In the genomic region with DNA sequence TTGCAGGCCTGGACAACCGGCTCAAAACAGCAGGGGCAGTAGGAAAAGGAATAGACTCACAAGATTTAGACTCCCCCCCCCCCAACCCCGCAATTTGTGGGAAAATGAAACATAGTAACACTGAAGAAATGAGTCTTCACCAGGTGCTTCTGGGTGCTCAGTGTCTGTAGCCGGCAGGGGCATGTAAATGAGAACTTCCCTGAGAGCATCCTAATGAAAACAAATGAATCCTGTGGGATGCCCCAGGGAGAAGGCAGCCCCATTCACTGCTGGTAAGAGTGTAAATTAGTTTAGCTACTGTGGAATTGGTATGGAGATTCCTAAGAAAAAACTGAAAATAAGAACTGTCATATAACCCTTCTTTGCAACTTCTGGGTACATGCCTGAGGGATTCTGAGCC, we compare ENCODE assay signal across 29 mouse cellular contexts.
DNase-seq lines count a peak whose midpoint lies in the region; ATAC-seq lines count a peak whose summit lies in the region.
"Had no signal": no experiment of that assay in that cellular context is flagged by ENCODE, and none has a peak within 500 bp of the region (broad histone marks: within the 10 kb centered on the region; RNA-seq: fewer than 3 reads in every experiment).

No protein-coding gene starts in this region.

- H3K27ac ChIP-seq in hindbrain, embryonic 13.5 days = no peak overlapping the region
- no peak overlapping the region for H3K27ac ChIP-seq in hindbrain, embryonic 12.5 days
- no peak overlapping the region for H3K27ac ChIP-seq in midbrain, embryonic 14.5 days (replicated peaks; ENCODE audit: low read depth, low read length)
- H3K27ac ChIP-seq in midbrain, embryonic 10.5 days (replicated peaks) = no peak overlapping the region
- H3K27ac ChIP-seq: embryonic facial prominence, embryonic 13.5 days; embryonic facial prominence, embryonic 15.5 days; forebrain, embryonic 10.5 days; forebrain, embryonic 12.5 days had no signal

- no peak overlapping the region for H3K4me3 ChIP-seq in hindbrain, embryonic 13.5 days
- no peak overlapping the region for H3K4me3 ChIP-seq in hindbrain, embryonic 12.5 days
- no peak overlapping the region for H3K4me3 ChIP-seq in midbrain, embryonic 14.5 days (replicated peaks; ENCODE audit: low read depth, low read length)
- H3K4me3 ChIP-seq in midbrain, embryonic 10.5 days = no peak overlapping the region
- H3K4me3 ChIP-seq: embryonic facial prominence, embryonic 13.5 days; embryonic facial prominence, embryonic 15.5 days; erythroblast, embryonic 14.5 days; forebrain, embryonic 10.5 days; forebrain, embryonic 12.5 days had no signal

- no peaks in the 10 kb centered on the region for H3K9me3 ChIP-seq in hindbrain, embryonic 13.5 days
- no peaks in the 10 kb centered on the region for H3K9me3 ChIP-seq in hindbrain, embryonic 12.5 days (replicated peaks)
- no peaks in the 10 kb centered on the region for H3K9me3 ChIP-seq in midbrain, embryonic 14.5 days (ENCODE audit: control insufficient read depth, low read length)
- H3K9me3 ChIP-seq in midbrain, embryonic 10.5 days (replicated peaks) = no peaks in the 10 kb centered on the region
- H3K9me3 ChIP-seq: embryonic facial prominence, embryonic 13.5 days; embryonic facial prominence, embryonic 15.5 days; forebrain, embryonic 10.5 days; forebrain, embryonic 12.5 days had no signal

- no peak overlapping the region for H3K9ac ChIP-seq in hindbrain, embryonic 13.5 days
- H3K9ac ChIP-seq in hindbrain, embryonic 12.5 days = no peak overlapping the region
- H3K9ac ChIP-seq in midbrain, embryonic 14.5 days (replicated peaks; ENCODE audit: low read length) = no peak overlapping the region
- H3K9ac ChIP-seq: embryonic facial prominence, embryonic 13.5 days; embryonic facial prominence, embryonic 15.5 days; forebrain, embryonic 12.5 days had no signal

- no peaks in the 10 kb centered on the region for H3K27me3 ChIP-seq in hindbrain, embryonic 13.5 days
- no peaks in the 10 kb centered on the region for H3K27me3 ChIP-seq in hindbrain, embryonic 12.5 days
- no peaks in the 10 kb centered on the region for H3K27me3 ChIP-seq in midbrain, embryonic 14.5 days (ENCODE audit: control insufficient read depth, insufficient read depth, low read length)
- no peaks in the 10 kb centered on the region for H3K27me3 ChIP-seq in midbrain, embryonic 10.5 days (ENCODE audit: low read depth, poor library complexity, severe bottlenecking)
- H3K27me3 ChIP-seq: CH12.LX; embryonic facial prominence, embryonic 13.5 days; embryonic facial prominence, embryonic 15.5 days; forebrain, embryonic 12.5 days had no signal

- WGBS in hindbrain, embryonic 13.5 days = 14% methylated on average over 3 of the region's 3 CpGs
- WGBS in hindbrain, embryonic 12.5 days = 30% methylated on average over 3 of the region's 3 CpGs
- 24% methylated on average over 3 of the region's 3 CpGs for WGBS in midbrain, embryonic 14.5 days
- WGBS in midbrain, embryonic 10.5 days = 25% methylated on average over 3 of the region's 3 CpGs

- no peaks in the 10 kb centered on the region for H3K36me3 ChIP-seq in hindbrain, embryonic 13.5 days
- no peaks in the 10 kb centered on the region for H3K36me3 ChIP-seq in hindbrain, embryonic 12.5 days
- H3K36me3 ChIP-seq in midbrain, embryonic 14.5 days (ENCODE audit: control insufficient read depth, insufficient read depth, low read length) = no peaks in the 10 kb centered on the region
- H3K36me3 ChIP-seq in midbrain, embryonic 10.5 days = no peaks in the 10 kb centered on the region
- H3K36me3 ChIP-seq: embryonic facial prominence, embryonic 13.5 days; embryonic facial prominence, embryonic 15.5 days; forebrain, embryonic 10.5 days; forebrain, embryonic 12.5 days; G1E had no signal

- H3K4me1 ChIP-seq in hindbrain, embryonic 13.5 days (replicated peaks) = peaks cover 4% of the 10 kb centered on the region; the same call in 1 of the 2 replicates
- no peaks in the 10 kb centered on the region for H3K4me1 ChIP-seq in hindbrain, embryonic 12.5 days
- no peaks in the 10 kb centered on the region for H3K4me1 ChIP-seq in midbrain, embryonic 14.5 days (ENCODE audit: control insufficient read depth, insufficient read depth, low read length)
- peaks cover 5% of the 10 kb centered on the region for H3K4me1 ChIP-seq in midbrain, embryonic 10.5 days
- H3K4me1 ChIP-seq: embryonic facial prominence, embryonic 13.5 days; embryonic facial prominence, embryonic 15.5 days; forebrain, embryonic 12.5 days had no signal

- no peak overlapping the region for H3K4me2 ChIP-seq in hindbrain, embryonic 13.5 days
- H3K4me2 ChIP-seq in hindbrain, embryonic 12.5 days (replicated peaks) = no peak overlapping the region
- no peak overlapping the region for H3K4me2 ChIP-seq in midbrain, embryonic 14.5 days (ENCODE audit: low read length)
- H3K4me2 ChIP-seq: embryonic facial prominence, embryonic 13.5 days; embryonic facial prominence, embryonic 15.5 days; forebrain, embryonic 12.5 days had no signal

- intact Hi-C loops in heart, postnatal 36 days (cut with DNase I) = no loop called here

- ATAC-seq in hindbrain, embryonic 13.5 days (ENCODE audit: low FRiP score) = 0 out of 2 replicates have a peak, but pooled peaks have one; percentile 49
- no peak for ATAC-seq in hindbrain, embryonic 12.5 days (ENCODE audit: low FRiP score)
- no peak for ATAC-seq in midbrain, embryonic 14.5 days (ENCODE audit: low FRiP score, low TSS enrichment)
- ATAC-seq: activated CD4-positive, CD25-positive, alpha-beta regulatory T cell, adult 4 months; CD4-positive, CD25-positive, alpha-beta regulatory T cell, adult 4 months; forebrain, embryonic 14.5 days; forebrain, embryonic 16.5 days; Patski had no signal

- peak; percentile 62 for DNase-seq in heart, adult 11 months
- no peak for DNase-seq in heart, postnatal 36 days
- DNase-seq in midbrain, embryonic 14.5 days = peak; percentile 22
- no peak for DNase-seq in midbrain, embryonic 10.5 days (ENCODE audit: low spot score)
- DNase-seq: adrenal gland, adult 8-10 months; adrenal gland, postnatal 14 days; adrenal gland, postnatal 36 days; B cell, adult 2 months; cerebellum, adult 11 months; cerebellum, adult 18-20 months; cerebellum, adult 8-10 months; cerebellum, adult 9-11 months; cerebellum, postnatal 14 days; cerebellum, postnatal 36 days; embryo, embryonic 11 days had no signal

Comparison
In these comparisons a context has a peak if more than half of its experiments do, and no peak if none do; other contexts are left out.
1. DNase-seq: peak in heart, adult 11 months (single experiment) and midbrain, embryonic 14.5 days (single experiment); none in heart, postnatal 36 days (0 of 2) and midbrain, embryonic 10.5 days (single experiment).